Mouse (Mus musculus) right cerebral cortex, postnatal 36 days (tissue): ENCODE measurements around the gene Ilf3.
"Not testable (repeated sequence)": the region's sequence is repeated elsewhere in the genome, so short reads cannot be mapped to it uniquely, and the experiment has no call there.

Experiments used
- DNase-seq, 2 experiments: peaks; one replicate each; pipeline ENCODE4 v3.0.0; 2022; ENCODE audit warnings: low spot score in 2 of 2, mixed read lengths in 1 of 2

Ilf3 gene

GRCm38 (mm10) chr9:21367357-21368111 is at the start of gene Ilf3:
Gene Ilf3 (plus strand): TSS chr9:21367871.
- peak; percentile 100 for DNase-seq

GRCm38 (mm10) chr9:21318792-21319191 is 48.9 kb upstream of the Ilf3 start:
- no peak for DNase-seq

DNA sequence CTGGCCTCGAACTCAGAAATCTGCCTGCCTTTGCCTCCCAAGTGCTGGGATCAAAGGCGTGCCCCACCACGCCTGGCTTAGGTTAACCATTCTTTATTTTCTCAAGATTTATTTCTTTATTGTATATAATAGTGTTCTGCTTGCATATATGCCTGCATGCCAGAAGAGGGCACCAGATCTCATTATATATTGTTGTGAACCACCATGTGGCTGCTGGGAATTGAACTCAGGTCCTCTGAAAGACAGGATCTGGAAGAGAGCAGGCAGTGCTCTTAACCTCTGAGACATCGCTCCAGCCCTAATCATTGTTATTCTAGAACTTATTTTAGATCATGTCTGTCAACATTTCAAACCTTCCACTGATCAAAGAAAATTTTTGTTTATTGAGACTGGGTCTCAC is 48.2 kb upstream of the Ilf3 start:
- no peak for DNase-seq

DNA sequence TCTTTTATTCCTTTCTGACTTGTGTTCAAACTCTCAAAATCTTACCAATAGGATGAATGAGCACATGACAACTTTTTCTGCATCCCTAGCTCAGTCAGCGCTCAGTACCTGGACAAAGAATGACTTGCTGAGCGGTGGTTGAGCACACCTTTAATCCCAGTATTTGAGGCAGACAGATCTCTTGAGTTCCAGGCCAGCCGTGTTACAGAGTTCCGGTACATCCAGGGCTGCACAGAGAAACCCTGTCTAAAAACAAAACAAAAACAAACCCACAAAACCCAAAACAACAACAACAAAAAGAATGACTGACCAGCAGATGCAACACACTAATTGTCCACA is 47.4 kb upstream of the Ilf3 start:
- DNase-seq: no peak

- peak; percentile 60 to 61 for DNase-seq
Measured at GRCm38 (mm10) chr9:21320619-21321512, 46.8 kb upstream of the Ilf3 start, which contains the start of gene Slc44a2. Gene Slc44a2 (plus strand): TSS chr9:21320698.

GRCm38 (mm10) chr9:21321513-21321835 is 46.2 kb upstream of the Ilf3 start:
- DNase-seq: no peak

DNA sequence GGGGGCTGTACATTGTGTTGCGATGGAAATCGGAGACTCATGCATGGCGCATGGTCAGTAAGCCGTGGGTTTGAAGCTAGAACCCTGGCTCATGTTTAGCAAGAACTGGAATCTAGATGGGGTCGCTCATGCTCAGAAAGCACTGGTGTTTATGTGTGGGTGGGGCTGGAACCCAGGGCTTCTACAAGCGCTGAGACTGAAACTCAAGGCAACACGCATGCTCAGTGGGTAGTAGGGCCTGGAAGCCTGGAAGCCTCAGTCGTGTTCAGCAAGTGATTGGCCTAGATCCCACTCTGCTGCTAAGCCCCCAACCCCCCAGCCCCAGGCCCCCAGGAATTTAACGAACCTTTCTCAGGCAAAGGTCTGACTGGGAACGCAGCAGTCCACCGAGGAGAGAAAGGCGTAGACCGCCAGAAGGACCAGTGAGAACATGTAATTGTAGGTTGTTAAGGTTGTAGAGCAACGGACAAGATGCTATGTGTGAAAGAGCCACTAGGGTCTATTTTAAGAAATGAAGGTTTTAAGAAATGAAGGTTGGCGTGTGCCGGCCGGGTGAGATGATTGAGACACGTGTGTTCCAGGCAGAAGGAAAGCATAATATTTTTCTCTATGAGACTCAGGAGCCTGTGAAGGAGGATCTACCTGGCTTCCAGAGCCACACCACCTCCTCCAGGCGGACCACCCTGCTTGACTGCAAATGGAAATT is 45.3 kb upstream of the Ilf3 start:
- DNase-seq: peak in 1 of 2 experiments; percentile 25

GRCm38 (mm10) chr9:21322917-21323297 is 44.8 kb upstream of the Ilf3 start:
- not testable (repeated sequence) for DNase-seq

GRCm38 (mm10) chr9:21324269-21324668 is 43.4 kb upstream of the Ilf3 start:
- DNase-seq: no peak

GRCm38 (mm10) chr9:21327569-21327968 is 40.1 kb upstream of the Ilf3 start:
- no peak for DNase-seq

GRCm38 (mm10) chr9:21328041-21328440 is 39.6 kb upstream of the Ilf3 start:
- no peak for DNase-seq

- no peak for DNase-seq
Measured at GRCm38 (mm10) chr9:21329041-21329440, 38.6 kb upstream of the Ilf3 start.

GRCm38 (mm10) chr9:21329699-21330289 is 37.9 kb upstream of the Ilf3 start:
- DNase-seq: no peak

- DNase-seq: no peak
Measured at GRCm38 (mm10) chr9:21331365-21332140, 36.1 kb upstream of the Ilf3 start.

DNA sequence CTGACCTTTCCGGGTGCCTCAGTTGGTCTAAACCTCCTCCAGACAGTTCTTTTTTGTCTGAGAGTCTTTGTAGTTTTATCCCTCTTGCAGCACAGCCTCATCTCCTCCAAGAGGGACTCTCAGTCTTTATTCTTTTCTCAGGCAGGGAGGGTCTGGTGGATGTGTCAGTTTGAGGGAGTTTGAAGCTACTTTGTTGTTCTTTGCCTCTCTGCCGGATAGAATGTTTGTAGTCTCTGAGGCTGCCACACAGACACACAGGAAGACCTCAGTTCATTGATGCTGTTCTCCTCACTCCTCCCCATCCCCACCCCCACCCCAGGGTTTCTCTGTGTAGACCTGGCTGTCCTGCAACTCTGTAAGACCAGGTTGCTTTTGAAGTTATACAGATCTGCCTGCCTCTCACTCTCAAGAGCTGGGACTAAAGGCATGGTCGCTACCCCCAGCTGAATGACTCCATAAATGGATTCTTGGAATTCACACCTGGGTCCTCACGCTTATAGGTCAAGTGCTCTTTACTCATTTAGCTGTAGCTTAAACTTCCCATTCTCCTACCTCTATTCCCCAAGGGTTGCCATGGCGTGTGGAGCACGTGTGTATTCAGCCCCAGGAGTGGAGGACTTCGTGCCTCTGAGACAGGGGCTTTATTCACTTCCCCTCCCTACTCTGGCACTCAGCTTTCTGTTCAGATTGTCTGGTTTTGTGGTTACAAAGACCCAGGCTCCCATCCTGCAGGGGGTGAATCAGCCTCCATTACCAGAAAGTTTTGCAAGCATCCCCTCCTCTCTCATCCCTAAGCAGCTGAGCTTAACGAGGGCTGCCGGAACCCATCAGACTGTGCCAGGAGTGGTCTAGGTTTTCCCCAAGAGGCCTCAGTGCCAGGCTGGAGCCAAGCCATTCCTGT is 35.3 kb upstream of the Ilf3 start:
- no peak for DNase-seq

- no peak for DNase-seq
Measured at GRCm38 (mm10) chr9:21333523-21333922, 34.1 kb upstream of the Ilf3 start.

DNA sequence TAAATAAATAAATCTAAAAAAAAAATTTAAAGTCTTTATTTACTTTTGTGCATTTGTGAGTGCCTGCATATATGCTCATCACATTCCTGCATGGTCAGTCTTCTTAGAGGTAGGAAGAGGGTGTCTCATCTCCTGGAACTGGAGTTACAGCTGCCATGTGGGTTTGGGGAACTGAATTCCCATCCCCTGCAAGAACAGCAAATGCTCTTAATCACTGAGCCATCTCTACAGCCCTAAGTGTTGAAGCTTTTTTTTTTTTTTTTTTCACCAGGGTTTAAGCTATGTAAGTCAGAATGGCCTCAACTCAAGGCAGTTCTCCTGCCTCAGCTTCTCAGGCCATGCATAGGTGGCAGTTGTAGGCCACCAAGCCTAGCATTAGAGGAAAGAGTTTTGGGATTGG is 32.9 kb upstream of the Ilf3 start:
- no peak for DNase-seq

DNA sequence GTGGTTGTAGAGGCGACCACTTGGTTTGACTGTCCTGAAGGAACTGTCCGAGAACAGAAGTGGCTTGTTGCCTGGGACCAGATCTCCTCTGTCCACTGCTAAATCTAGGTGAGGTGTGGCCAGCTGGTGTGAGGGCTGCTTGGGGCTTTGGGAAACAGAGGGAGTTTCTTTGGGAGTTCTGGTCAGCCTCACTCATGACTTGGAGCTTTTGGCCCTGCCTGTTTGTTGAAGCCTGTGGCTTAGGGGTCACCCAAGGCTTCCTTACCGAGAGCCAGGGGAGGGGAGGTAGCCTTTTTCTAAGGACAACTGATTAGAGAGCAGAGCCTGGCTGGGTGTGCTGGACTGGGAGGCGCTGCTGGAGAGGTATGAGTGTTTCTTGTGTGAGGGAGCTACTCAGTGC is 32.3 kb upstream of the Ilf3 start:
- no peak for DNase-seq

GRCm38 (mm10) chr9:21336491-21336890 is 31.2 kb upstream of the Ilf3 start:
- no peak for DNase-seq

- no peak for DNase-seq
Measured at GRCm38 (mm10) chr9:21337652-21338051, 30.0 kb upstream of the Ilf3 start.
